Mouse (Mus musculus) 3T3-L1 (cell line): ENCODE measurements at regions not wholly inside any gene's neighbourhood (a gene's known extent, or its start where the extent isn't known, plus 50 kb on each side); places are given as distances from the start of the nearest gene placed in this dataset.
A peak's percentile ranks its signal among the peaks of the same experiment; 100 is the strongest.
"Not testable (repeated sequence)": the region's sequence is repeated elsewhere in the genome, so short reads cannot be mapped to it uniquely, and the experiment has no call there.

Experiments
- DNase-seq: peaks from one replicate; pipeline ENCODE4 v3.0.0-alpha.2; 2015; ENCODE audit warnings: low read depth, low spot score

- not testable (repeated sequence) for DNase-seq
These were observed 77.1 kb downstream of the Olfr721-ps1 start for GRCm38 (mm10) chr14:14478159-14478558.

- peak; percentile 70 for DNase-seq
These were observed 80.7 kb downstream of the Olfr721-ps1 start for GRCm38 (mm10) chr14:14481840-14482239.

DNA sequence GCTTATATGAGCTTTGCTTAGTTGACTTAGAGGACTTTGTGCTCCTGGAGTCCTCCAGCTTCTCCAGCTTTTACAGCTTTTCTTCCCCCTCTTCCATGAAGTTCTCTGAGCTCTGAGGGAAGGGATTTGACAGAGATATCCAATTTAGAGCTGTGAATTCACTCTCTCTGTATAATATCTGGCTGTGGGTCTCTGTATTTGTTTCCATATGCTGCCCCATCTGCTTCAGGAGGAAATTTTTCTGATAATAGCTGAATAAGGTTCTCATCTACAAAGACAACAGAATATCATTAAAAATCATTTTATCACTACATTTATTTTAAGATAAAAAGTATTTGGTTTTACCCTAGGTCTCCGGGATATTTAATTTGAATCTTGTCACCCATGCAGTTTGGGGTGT is 85.3 kb downstream of the Olfr721-ps1 start:
- DNase-seq: no peak

DNA sequence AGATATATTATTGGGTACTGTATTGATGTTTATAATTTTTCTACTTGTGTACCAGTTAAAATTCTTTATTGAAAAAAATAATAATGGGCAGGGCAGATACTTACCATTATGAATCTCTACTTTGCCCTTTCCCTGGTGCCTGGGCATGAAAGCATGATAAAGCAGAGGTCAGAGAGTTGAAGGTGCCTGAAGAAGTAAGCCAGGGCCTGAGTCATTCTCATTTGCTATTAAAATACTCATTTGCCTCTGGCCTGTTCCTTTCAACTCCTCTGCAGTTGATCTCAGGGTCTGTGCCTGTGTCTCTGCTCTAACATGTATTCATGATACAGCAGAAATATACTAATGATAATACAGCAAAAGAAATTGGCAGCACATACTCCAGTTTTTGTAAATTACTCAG is 89.4 kb downstream of the Olfr721-ps1 start:
- DNase-seq: no peak

DNA sequence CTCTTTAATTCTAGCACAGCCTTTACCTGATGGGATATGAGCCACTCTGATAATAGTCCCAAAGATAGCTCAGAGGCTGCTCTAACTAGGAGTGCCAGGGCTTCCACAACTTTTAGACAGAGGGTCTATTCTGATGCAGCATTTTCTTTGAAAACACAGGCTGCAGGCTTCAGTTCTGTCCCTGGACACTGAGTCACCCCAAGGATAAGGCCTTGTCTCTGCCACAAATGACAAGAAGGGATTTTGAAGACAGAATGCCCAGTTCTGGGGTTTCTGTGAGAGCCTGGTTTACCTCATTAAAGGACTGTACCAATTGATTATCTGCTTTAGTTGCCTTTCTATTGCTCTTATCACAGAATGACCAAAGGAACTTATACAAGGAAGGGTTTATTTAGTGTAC is 90.9 kb downstream of the Olfr721-ps1 start:
- DNase-seq: no peak

- no peak for DNase-seq
These were observed 110.8 kb downstream of the Olfr721-ps1 start for GRCm38 (mm10) chr14:14511927-14512326.

DNA sequence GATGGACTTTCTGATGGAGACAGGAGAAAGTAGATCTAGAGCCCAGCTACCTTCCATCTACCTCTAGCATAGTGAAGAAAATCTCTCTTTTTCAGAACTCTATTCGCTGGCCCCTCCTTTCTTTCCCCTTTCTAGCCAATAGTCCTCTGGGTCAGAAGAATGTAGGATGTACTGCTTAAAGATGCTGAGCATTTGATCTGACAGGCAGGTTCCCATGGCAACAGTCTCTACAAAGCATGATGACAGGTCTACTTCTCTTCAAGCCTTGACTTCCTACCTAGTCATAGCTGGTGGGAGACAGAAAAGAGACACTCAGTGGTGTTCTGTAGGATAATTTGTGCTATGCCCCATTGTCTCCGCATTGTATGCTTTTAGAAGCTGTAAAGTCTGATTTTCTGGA is 112.0 kb downstream of the Olfr721-ps1 start:
- DNase-seq: no peak

DNA sequence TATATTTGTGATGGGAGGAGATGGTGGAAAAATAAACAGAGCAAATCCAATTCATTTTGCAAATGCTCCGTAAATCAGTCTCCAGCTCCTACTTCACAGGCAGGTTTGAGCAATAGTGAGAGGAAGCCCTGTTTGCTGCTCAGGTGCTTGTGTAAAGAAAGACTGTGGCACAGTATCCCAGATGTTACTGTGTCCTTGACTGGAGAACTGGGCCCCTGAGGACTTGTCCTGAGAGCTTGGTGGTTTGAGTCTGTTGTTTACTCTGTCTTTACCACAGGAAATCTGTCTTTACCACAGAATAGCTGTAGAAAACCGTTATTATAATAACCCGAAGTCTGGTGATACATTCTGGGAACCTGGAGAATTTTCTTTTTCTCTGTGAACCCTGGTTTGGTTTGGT is 112.4 kb downstream of the Olfr721-ps1 start:
- DNase-seq: peak; percentile 8

GRCm38 (mm10) chr14:14514440-14515172 is 113.5 kb downstream of the Olfr721-ps1 start:
- peak; percentile 77 for DNase-seq

GRCm38 (mm10) chr14:14515363-14515762 is 114.3 kb downstream of the Olfr721-ps1 start:
- no peak for DNase-seq

- no peak for DNase-seq
These were observed 114.8 kb downstream of the Olfr721-ps1 start for GRCm38 (mm10) chr14:14515918-14516317.

DNA sequence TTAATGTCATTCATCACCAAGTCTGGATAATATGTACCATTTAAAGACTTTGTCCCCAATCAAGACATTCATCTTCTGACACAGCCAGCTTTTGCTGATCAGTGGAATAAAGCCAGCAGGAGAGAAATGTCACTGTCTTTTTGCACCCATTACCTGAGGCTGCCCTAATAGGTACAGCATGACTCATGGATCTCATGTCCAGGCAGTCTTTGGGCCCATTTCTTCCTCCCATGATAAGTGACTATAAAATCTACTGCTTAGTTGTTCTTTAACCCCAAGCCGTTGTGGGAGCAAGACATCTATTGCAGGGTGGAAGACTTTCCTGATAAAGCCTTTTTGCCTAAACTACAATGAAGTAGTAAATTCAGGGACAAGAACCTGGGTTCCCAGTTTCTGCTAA is 116.9 kb downstream of the Olfr721-ps1 start:
- no peak for DNase-seq

DNA sequence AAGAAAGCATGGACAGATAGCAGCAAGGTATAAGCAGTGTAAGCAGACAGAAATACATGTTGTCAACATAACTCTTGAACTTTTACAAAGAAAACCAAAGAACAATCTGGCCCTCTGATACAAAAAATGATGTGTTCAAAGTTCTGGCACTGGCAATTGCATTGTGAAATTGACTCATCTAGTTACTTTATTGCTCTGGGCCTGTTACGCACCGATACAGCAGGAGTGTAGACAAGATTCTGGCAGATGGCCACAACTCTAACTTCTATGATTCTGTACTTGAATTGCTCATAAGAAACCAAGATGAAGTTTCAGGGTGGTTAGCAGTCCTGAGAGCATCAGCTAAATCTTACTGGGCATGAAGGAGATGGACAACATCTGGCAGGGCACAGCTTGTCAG is 117.7 kb downstream of the Olfr721-ps1 start:
- DNase-seq: peak; percentile 95

GRCm38 (mm10) chr14:14520195-14520594 is 119.1 kb downstream of the Olfr721-ps1 start:
- DNase-seq: peak; percentile 77

GRCm38 (mm10) chr14:14521331-14521730 is 120.2 kb downstream of the Olfr721-ps1 start:
- DNase-seq: not testable (repeated sequence)

DNA sequence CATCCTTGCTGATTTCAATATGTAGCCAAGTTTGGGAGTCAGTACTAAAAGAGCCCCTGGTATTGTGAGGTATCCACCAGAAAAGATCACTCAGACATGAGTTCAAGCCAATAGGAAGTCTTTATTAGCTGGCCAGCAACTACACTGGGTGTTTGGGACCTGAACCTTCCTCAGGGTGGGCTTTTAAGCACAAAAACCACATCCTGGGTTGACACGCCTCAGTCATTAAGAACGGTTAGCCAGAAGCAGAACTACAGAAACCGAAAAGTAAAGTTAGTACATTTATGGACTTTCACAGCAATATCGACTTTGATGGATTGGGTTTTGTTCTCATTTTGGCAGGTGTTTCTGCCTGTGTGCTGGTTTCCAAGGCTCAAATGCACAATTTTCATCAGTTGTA is 124.1 kb downstream of the Olfr721-ps1 start:
- DNase-seq: no peak

- DNase-seq: no peak
These were observed 127.3 kb downstream of the Olfr721-ps1 start for GRCm38 (mm10) chr14:14528437-14528836.

- no peak for DNase-seq
These were observed 140.1 kb downstream of the Olfr721-ps1 start for GRCm38 (mm10) chr14:14541206-14541605.

DNA sequence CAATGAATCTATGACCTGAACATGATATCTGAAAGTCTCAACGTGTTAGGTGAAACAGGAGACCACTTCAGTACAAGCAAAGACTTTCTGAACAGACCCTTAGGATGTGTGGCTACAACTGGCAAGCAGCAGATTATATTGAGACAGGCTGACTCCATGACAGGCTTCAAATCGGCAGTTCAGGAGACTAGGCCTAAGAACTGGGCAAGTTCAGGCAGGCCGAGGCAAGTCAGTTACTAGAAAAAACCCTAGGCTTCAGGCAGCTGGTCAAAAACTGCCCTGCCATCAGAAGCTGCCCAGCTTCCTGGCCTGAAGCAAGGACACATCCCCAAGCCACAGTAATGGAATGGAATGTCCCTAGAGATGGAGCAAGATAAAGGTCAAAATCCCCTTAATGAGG is 140.6 kb downstream of the Olfr721-ps1 start:
- no peak for DNase-seq

- no peak for DNase-seq
These were observed 143.1 kb downstream of the Olfr721-ps1 start for GRCm38 (mm10) chr14:14544236-14544635.

GRCm38 (mm10) chr14:14552201-14552600 is 149.9 kb upstream of the Slc4a7 start:
- DNase-seq: peak; percentile 9

DNA sequence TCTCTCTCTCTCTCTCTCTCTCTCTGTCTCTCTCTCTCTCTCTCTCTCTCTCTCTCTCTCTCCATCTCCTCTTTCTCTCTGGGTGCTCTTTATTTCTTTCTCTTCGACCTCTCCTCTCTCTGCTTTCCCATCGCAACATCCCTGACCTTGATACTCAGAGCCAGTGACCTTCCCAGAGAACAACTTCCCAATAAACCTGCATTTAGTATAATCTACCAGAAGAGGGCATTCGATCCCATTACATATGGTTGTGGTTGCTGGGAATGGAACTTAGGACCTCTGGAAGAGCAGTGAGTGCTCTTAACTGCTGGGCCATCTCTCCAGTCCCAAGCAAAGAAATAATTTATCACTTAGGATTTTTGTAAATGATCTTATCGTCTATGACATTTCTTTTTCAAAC is 127.2 kb upstream of the Slc4a7 start:
- no peak for DNase-seq

- no peak for DNase-seq
These were observed 110.1 kb upstream of the Slc4a7 start for GRCm38 (mm10) chr14:14591939-14592338.

DNA sequence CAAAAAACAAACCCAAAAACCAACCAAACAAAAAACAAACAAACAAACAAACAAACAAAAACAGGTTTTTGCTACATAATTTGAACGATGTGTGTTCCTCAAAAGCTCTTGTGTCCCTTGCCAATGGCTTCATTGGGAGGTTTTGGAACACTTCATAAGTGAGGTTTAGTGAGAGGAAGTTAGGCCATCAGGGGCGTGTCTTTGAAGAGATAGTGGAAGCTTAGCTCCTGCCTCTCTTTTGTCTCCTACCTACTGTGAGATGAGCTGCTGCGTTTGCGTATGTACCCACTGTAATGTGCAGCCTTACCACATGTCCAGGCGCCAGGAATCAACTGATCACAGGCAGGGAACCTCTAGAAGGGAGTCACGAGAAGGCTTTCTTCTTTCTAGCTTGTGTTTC is 107.3 kb upstream of the Slc4a7 start:
- DNase-seq: no peak
